Mouse (Mus musculus) thymus, adult 2 months (tissue): Measurements from ENCODE around the gene AW011738.

ENCODE experiments used
- CTCF ChIP-seq: fragments of 200-500 bp; IDR thresholded peaks from 2 replicates; pipeline ENCODE4 v1.5.1; 2012; ENCODE audit warnings: mild to moderate bottlenecking, control low read depth, low read length, moderate library complexity, borderline replicate concordance; ENCODE audit not compliant: control insufficient read depth, poor library complexity, insufficient read depth; ENCODE audit errors: extremely low read depth
- POLR2A ChIP-seq: fragments of 200-500 bp; IDR thresholded peaks from 2 replicates; pipeline ENCODE4 v1.6.1; 2012; ENCODE audit warnings: mild to moderate bottlenecking, low read length, control low read depth, moderate library complexity; ENCODE audit not compliant: control insufficient read depth, poor library complexity, insufficient read depth; ENCODE audit errors: extremely low read depth

GRCm38 (mm10) chr4:156197829-156198205, 5.3 kb upstream of the AW011738 start:
- no peak for TF ChIP-seq CTCF
- no peak for TF ChIP-seq POLR2A
